Mouse (Mus musculus): ENCODE data around the gene Slmap.
"Not testable (repeated sequence)": the region's sequence is repeated elsewhere in the genome, so short reads cannot be mapped to it uniquely, and the experiment has no call there.

Gene Slmap

GRCm38 (mm10) chr14:26466544-26467125, 68.1 kb downstream of the Slmap start:
- no peak for DNase-seq

GRCm38 (mm10) chr14:26465898-26466297, 68.8 kb downstream of the Slmap start:
- no peak for DNase-seq

- peak; percentile 59 for DNase-seq
Observed at GRCm38 (mm10) chr14:26459516-26459915, 75.2 kb downstream of the Slmap start.

- DNase-seq, result no peak
Observed at GRCm38 (mm10) chr14:26454851-26455250, 79.9 kb downstream of the Slmap start.

GRCm38 (mm10) chr14:26450036-26450800, 84.5 kb downstream of the Slmap start:
- DNase-seq, result peak; percentile 10

GRCm38 (mm10) chr14:26448581-26448980, 86.2 kb downstream of the Slmap start:
- no peak for DNase-seq

GRCm38 (mm10) chr14:26447223-26447622, 87.5 kb downstream of the Slmap start:
- DNase-seq, result no peak

- DNase-seq, result no peak
Observed at GRCm38 (mm10) chr14:26446538-26446937, 88.2 kb downstream of the Slmap start.

- DNase-seq, result no peak
Observed at GRCm38 (mm10) chr14:26442534-26442933, 92.2 kb downstream of the Slmap start.

- DNase-seq, result no peak
Observed at GRCm38 (mm10) chr14:26441041-26441812, 93.5 kb downstream of the Slmap start.

- DNase-seq, result no peak
Observed at GRCm38 (mm10) chr14:26439996-26440395, 94.7 kb downstream of the Slmap start.

- no peak for DNase-seq
Observed at GRCm38 (mm10) chr14:26437771-26438170, 97.0 kb downstream of the Slmap start.

GRCm38 (mm10) chr14:26436304-26436703, 98.4 kb downstream of the Slmap start:
- DNase-seq, result no peak

GRCm38 (mm10) chr14:26432320-26432719, 102.4 kb downstream of the Slmap start:
- no peak for DNase-seq

GRCm38 (mm10) chr14:26431919-26432318, 102.8 kb downstream of the Slmap start:
- DNase-seq, result no peak

- no peak for DNase-seq
Observed at GRCm38 (mm10) chr14:26420231-26420630, 114.5 kb downstream of the Slmap start.

GRCm38 (mm10) chr14:26417956-26418355, 116.8 kb downstream of the Slmap start:
- no peak for DNase-seq

GRCm38 (mm10) chr14:26417088-26417487, 117.6 kb downstream of the Slmap start:
- DNase-seq, result no peak

- DNase-seq, result no peak
Observed at GRCm38 (mm10) chr14:26413581-26413980, 121.2 kb downstream of the Slmap start.

- DNase-seq, result no peak
Observed at GRCm38 (mm10) chr14:26406746-26407145, 128.0 kb downstream of the Slmap start.

- peak; percentile 13 for DNase-seq
Observed at GRCm38 (mm10) chr14:26398508-26399160, 136.1 kb downstream of the Slmap start.

- no peak for DNase-seq
Observed at GRCm38 (mm10) chr14:26391866-26392265, 142.9 kb downstream of the Slmap start.

GRCm38 (mm10) chr14:26388961-26389360, 145.8 kb downstream of the Slmap start:
- DNase-seq, result not testable (repeated sequence)
